Mouse (Mus musculus): ENCODE measurements around the gene Rfpl4. TPM values are rescaled to one million over a fixed set of nuclear protein-coding genes. Genes with fewer than 3 reads are reported as not detected.

Gene Rfpl4
- total RNA-seq, 1 experiment, result not detected

DNA sequence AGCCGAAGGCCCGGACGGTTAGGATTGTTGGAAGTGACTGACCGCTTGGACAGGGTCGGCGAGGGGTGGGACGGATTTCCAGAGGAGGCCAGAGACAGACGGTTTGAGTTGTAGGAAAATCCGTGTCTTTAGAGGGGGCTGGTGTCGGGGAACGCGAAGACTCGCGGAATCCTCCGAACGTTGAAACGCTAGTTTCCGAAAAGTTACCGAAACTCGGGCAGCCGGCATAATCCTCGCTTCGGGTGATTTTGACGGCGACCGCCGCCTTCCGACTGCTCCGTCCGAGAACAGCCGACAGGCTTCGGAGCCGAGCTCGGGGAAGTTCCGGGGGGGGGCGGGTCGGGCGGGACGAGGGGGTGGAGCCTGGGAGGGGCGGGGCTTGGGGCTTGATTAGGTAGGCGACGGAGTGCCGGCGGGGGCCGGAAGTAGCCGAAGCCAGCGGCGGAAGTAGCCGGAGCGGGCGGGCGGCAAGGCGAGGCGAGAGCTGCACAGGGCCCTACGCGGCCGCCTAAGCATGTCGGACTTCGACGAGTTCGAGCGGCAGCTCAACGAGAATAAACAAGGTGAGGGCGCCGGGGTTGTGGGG is 54.9 kb downstream of the Rfpl4 start, which contains the start of gene U2af2:
U2af2 (plus strand) TSS at position 370 of the 586 bp plus-strand sequence.
- peak; percentile 56; the same call in 1 of the 2 replicates for TF ChIP-seq HCFC1 (IDR thresholded peaks at IDR 0.05; ENCODE audit: borderline replicate concordance, insufficient read depth, low read length)
- TF ChIP-seq MAFK (IDR thresholded peaks at IDR 0.05; ENCODE audit: insufficient read depth, low read depth, low read length), result no peak
- in situ Hi-C loops (cut with MboI; ENCODE audit: low sequenced_read_pairs in 2 of 2, unreplicated experiment in 2 of 2), result no loop called here

DNA sequence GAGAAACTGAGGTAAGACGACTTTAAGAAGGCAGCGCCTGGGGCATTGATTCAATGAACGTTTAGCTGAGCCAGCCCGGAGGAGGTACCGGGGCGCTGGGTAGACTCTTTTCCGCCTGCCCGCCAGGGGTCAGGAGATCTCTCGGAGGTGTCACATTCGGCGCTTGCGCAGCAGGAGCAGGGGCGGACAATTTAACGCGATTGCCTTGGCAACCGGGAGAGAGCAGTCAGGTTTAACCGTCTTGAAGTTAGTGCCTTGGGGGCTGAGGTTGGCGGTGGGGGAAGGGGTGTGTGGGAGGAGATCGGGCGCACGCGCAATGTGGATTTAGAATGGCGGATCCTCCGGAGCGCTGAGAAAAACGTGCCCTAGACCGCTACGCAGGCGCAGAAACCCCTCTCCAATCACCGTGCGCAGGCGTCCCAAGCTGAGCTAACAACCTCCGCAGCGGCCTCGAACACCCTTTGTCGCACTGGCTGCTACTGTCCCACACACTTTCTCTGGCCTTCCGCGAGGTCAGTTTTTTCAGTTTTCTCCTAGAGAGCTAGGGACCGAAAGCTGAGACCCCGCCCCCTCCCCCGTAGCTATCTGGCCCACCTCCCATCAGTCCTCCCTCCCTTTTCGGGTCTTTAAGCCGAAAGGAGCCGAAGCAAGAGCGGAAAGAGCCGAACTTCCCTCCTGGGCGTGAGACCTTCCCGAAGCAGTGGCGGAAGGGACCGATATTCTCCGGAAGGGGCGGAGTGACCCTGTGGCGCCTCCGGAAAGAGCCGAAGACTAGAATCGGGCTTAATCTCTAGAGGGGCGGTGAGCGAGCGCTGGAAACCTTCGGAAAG is 55.6 kb downstream of the Rfpl4 start:
- no peak for TF ChIP-seq ZC3H11A (IDR thresholded peaks at IDR 0.05; ENCODE audit: borderline replicate concordance, low read depth, low read length)
- peak; percentile 29; the same call in 1 of the 2 replicates for TF ChIP-seq HCFC1 (IDR thresholded peaks at IDR 0.05; ENCODE audit: borderline replicate concordance, insufficient read depth, low read length)
- peak overlapping the region; percentile 86 to 94 for H3K4me3 ChIP-seq (ENCODE audit: insufficient read depth in 1 of 2, low read depth in 1 of 2, low read length in 2 of 2, poor library complexity in 1 of 2, severe bottlenecking in 1 of 2)
- no peaks in the 10 kb centered on the region for H3K9me3 ChIP-seq (ENCODE audit: control insufficient read depth, insufficient read depth, low read depth, low read length)
- peak overlapping the region; percentile 99 for H3K27ac ChIP-seq (ENCODE audit: insufficient read depth, low read depth, low read length, poor library complexity, severe bottlenecking)
- peak; percentile 96 for DNase-seq (ENCODE audit: low read depth, low spot score)
- peak overlapping the region; percentile 99 for H3K9ac ChIP-seq (ENCODE audit: insufficient read depth, low read depth, low read length, poor library complexity, severe bottlenecking)
- peaks cover 7% of the 10 kb centered on the region; the same call in 1 of the 2 replicates for H3K36me3 ChIP-seq (ENCODE audit: control insufficient read depth, insufficient read depth, low read length, poor library complexity, severe bottlenecking)
- in situ Hi-C loops (cut with MboI; ENCODE audit: low sequenced_read_pairs in 2 of 2, unreplicated experiment in 2 of 2), result no loop called here
- peaks cover 0 to 16% of the 10 kb centered on the region in 2 experiments; a peak in 3 of 4 replicates for H3K4me1 ChIP-seq (ENCODE audit: control insufficient read depth in 2 of 2, insufficient read depth in 2 of 2, low read length in 2 of 2, poor library complexity in 1 of 2)

More for the DNA sequence above, 54.9 kb downstream of the Rfpl4 start, which contains the start of gene U2af2:
- Histone ChIP-seq H3K4me3 (ENCODE audit: insufficient read depth in 1 of 2, low read depth in 1 of 2, low read length in 2 of 2, poor library complexity in 1 of 2, severe bottlenecking in 1 of 2) (peak within 1 kb of the TSS; percentile 86 to 94), H3K9ac (ENCODE audit: insufficient read depth, low read depth, low read length, poor library complexity, severe bottlenecking) (peak within 1 kb of the TSS; percentile 99), H3K4me1 (ENCODE audit: control insufficient read depth in 2 of 2, insufficient read depth in 2 of 2, low read length in 2 of 2, poor library complexity in 1 of 2) (peaks cover 0 to 16% of the 10 kb centered on the region in 2 experiments; a peak in 3 of 4 replicates), H3K27ac (ENCODE audit: insufficient read depth, low read depth, low read length, poor library complexity, severe bottlenecking) (peak within 1 kb of the TSS; percentile 99), H3K36me3 (ENCODE audit: control insufficient read depth, insufficient read depth, low read length, poor library complexity, severe bottlenecking) (peaks cover 10% of the 10 kb centered on the region), H3K9me3 (ENCODE audit: control insufficient read depth, insufficient read depth, low read depth, low read length) (no peaks in the 10 kb centered on the region)
- no peak for DNase-seq (ENCODE audit: low read depth, low spot score)

DNA sequence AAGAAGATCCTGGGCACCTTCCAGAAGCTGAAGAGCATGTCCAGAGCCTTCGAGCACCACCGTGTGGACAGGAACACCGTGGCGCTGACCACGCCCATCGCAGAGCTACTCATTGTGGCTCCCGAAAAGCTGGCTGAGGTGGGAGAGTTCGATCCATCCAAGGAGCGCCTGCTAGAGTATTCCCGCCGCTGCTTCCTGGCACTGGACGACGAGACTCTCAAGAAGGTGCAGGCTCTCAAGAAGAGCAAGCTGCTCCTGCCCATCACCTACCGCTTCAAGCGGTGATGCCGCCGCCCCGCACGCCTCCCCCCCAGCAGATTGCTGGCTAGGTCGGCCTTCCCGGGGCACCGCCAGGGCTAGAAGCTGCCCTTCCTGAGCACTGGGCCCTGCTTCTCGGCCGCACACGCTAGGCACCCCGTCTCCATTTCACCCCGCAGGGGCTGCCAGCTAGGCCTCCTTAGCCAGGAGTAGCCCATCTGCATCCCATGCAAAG is 56.5 kb downstream of the Rfpl4 start:
- Histone ChIP-seq H3K4me3 (ENCODE audit: insufficient read depth in 1 of 2, low read depth in 1 of 2, low read length in 2 of 2, poor library complexity in 1 of 2, severe bottlenecking in 1 of 2) (peak overlapping the region; percentile 86 to 94), H3K36me3 (ENCODE audit: control insufficient read depth, insufficient read depth, low read length, poor library complexity, severe bottlenecking) (peaks cover 3% of the 10 kb centered on the region; the same call in 1 of the 2 replicates), H3K4me1 (ENCODE audit: control insufficient read depth in 2 of 2, insufficient read depth in 2 of 2, low read length in 2 of 2, poor library complexity in 1 of 2) (peaks cover 0 to 11% of the 10 kb centered on the region in 2 experiments; a peak in 2 of 4 replicates), H3K9ac (ENCODE audit: insufficient read depth, low read depth, low read length, poor library complexity, severe bottlenecking) (peak overlapping the region; percentile 99), H3K27ac (ENCODE audit: insufficient read depth, low read depth, low read length, poor library complexity, severe bottlenecking) (peak overlapping the region; percentile 99), H3K9me3 (ENCODE audit: control insufficient read depth, insufficient read depth, low read depth, low read length) (no peaks in the 10 kb centered on the region)
- TF ChIP-seq HCFC1 (IDR thresholded peaks at IDR 0.05; ENCODE audit: borderline replicate concordance, insufficient read depth, low read length), result no peak
- no peak for DNase-seq (ENCODE audit: low read depth, low spot score)
- in situ Hi-C loops (cut with MboI; ENCODE audit: low sequenced_read_pairs in 2 of 2, unreplicated experiment in 2 of 2), result no loop called here

Other genes starting within 250 kb of the Rfpl4 start
- 3.5 and 3.7 TPM in 2 replicates for gene Isoc2b, start 246.7 kb downstream of the Rfpl4 start, total RNA-seq (2012; rRNA removed)
- 13.0 and 16.1 TPM in 2 replicates for gene Isoc2a, start 239.8 kb downstream of the Rfpl4 start, total RNA-seq (2012; rRNA removed)
- 1.6 and 2.2 TPM in 2 replicates for gene Gm36210, start 210.4 kb downstream of the Rfpl4 start, total RNA-seq (2012; rRNA removed)
- gene Zfp628, start 201.7 kb downstream of the Rfpl4 start, total RNA-seq (2012; rRNA removed), result 4.0 and 4.3 TPM in 2 replicates
- gene Nat14, start 194.9 kb downstream of the Rfpl4 start, total RNA-seq (2012; rRNA removed), result 1.2 and 1.7 TPM in 2 replicates
- 0.94 and 1.3 TPM in 2 replicates for gene Ssc5d, start 191.2 kb downstream of the Rfpl4 start, total RNA-seq (2012; rRNA removed)
- 0.22 and 0.95 TPM in 2 replicates for gene Sbk2, start 152.5 kb downstream of the Rfpl4 start, total RNA-seq (2012; rRNA removed)
- gene Sbk3, start 145.8 kb downstream of the Rfpl4 start, total RNA-seq (2012; rRNA removed), result not detected in 2 replicates
- gene Zfp579, start 120.8 kb downstream of the Rfpl4 start, total RNA-seq (2012; rRNA removed), result 2.9 and 3.4 TPM in 2 replicates
- gene Zfp524, start 102.5 kb downstream of the Rfpl4 start, total RNA-seq (2012; rRNA removed), result 2.6 and 3.9 TPM in 2 replicates
- 45.9 and 47.4 TPM in 2 replicates for gene Fiz1, start 102.3 kb downstream of the Rfpl4 start, total RNA-seq (2012; rRNA removed)
- not detected in 2 replicates for gene Gm44973, start 101.5 kb downstream of the Rfpl4 start, total RNA-seq (2012; rRNA removed)
- 12.9 and 18.4 TPM in 2 replicates for gene Zfp865, start 96.6 kb downstream of the Rfpl4 start, total RNA-seq (2012; rRNA removed)
- 7.5 and 11.2 TPM in 2 replicates for gene Ccdc106, start 96.4 kb downstream of the Rfpl4 start, total RNA-seq (2012; rRNA removed)
- not detected in 2 replicates for gene 4632433K11Rik, start 82.8 kb downstream of the Rfpl4 start, total RNA-seq (2012; rRNA removed)
- gene Zfp784, start 78.5 kb downstream of the Rfpl4 start, total RNA-seq (2012; rRNA removed), result 0.58 and 0.71 TPM in 2 replicates
- gene Zfp580, start 65.4 kb downstream of the Rfpl4 start, total RNA-seq (2012; rRNA removed), result 2.6 and 3.3 TPM in 2 replicates
- gene U2af2, start 54.8 kb downstream of the Rfpl4 start, total RNA-seq (2012; rRNA removed), result 222 and 262 TPM in 2 replicates
- 51.8 and 59.1 TPM in 2 replicates for gene Epn1, start 36.7 kb downstream of the Rfpl4 start, total RNA-seq (2012; rRNA removed)
- 0.27 and 0.32 TPM in 2 replicates for gene Rasl2-9, start 9.0 kb upstream of the Rfpl4 start, total RNA-seq (2012; rRNA removed)
- gene Vmn1r55, start 32.7 kb upstream of the Rfpl4 start, total RNA-seq (2012; rRNA removed), result not detected in 2 replicates
- gene Vmn1r56, start 79.8 kb upstream of the Rfpl4 start, total RNA-seq (2012; rRNA removed), result not detected in 2 replicates
- gene Vmn1r57, start 101.5 kb upstream of the Rfpl4 start, total RNA-seq (2012; rRNA removed), result 0.11 and 0.13 TPM in 2 replicates
- not detected in 2 replicates for gene Gm5065, start 233.6 kb upstream of the Rfpl4 start, total RNA-seq (2012; rRNA removed)
- not detected in 2 replicates for gene Nlrp2, start 234.1 kb upstream of the Rfpl4 start, total RNA-seq (2012; rRNA removed)

Measured in ES-E14 (cell line).